Mouse (Mus musculus): ENCODE results near the gene Bcor. TPM values are rescaled to one million over a fixed set of nuclear protein-coding genes. Genes with fewer than 3 reads are reported as not detected.

Gene Bcor
- polyA plus RNA-seq, 1 experiment = 6.4 TPM

DNA sequence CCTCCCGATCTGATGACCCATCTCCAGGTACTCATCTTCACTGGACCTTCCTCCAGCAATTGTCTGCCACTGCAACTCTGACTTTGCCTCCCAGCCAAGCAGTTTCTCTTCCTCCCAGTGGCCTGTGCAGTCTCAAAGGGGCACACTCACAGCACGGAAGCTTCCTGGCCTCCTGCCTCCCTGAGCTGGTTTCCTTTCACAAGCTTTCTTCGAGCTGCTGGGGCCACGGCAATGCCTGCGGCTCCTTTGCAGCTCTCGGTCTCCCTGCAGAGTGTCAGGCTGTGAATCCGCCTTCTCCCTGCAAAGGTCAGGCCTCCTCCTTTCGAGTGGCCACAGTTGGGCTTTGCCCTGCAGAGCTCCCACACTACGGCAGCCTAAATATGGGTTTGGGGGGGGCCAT is 157.0 kb downstream of the Bcor start:
- peak; percentile 7 for DNase-seq
- TF ChIP-seq CTCF (conservative IDR thresholded peaks at IDR 0.05; ENCODE audit: insufficient read depth, insufficient read length, low read depth, low read length) (no peak), POLR2A (IDR thresholded peaks at IDR 0.05; ENCODE audit: low read depth, low read length) (no peak)
- Histone ChIP-seq H3K4me1 (ENCODE audit: control insufficient read depth, insufficient read depth, low read length) (no peaks in the 10 kb centered on the region), H3K27ac (ENCODE audit: insufficient read depth, low read depth, low read length) (no peak overlapping the region), H3K4me3 (ENCODE audit: insufficient read depth, low read depth, low read length) (no peak overlapping the region), H3K36me3 (ENCODE audit: control insufficient read depth, insufficient read depth, low read length) (no peaks in the 10 kb centered on the region), H3K27me3 (replicated peaks; ENCODE audit: control insufficient read depth, insufficient read depth, low read length) (no peaks in the 10 kb centered on the region)
- WGBS = 51% methylated on average over 9 of the region's 9 CpGs

GRCm38 (mm10) chrX:12002596-12002995 is 157.6 kb downstream of the Bcor start:
- no peak overlapping the region for H3K27ac ChIP-seq (ENCODE audit: insufficient read depth, low read depth, low read length)
- no peak overlapping the region for H3K4me3 ChIP-seq (ENCODE audit: insufficient read depth, low read depth, low read length)
- no peaks in the 10 kb centered on the region for H3K4me1 ChIP-seq (ENCODE audit: control insufficient read depth, insufficient read depth, low read length)
- no peaks in the 10 kb centered on the region for H3K27me3 ChIP-seq (replicated peaks; ENCODE audit: control insufficient read depth, insufficient read depth, low read length)
- H3K36me3 ChIP-seq (ENCODE audit: control insufficient read depth, insufficient read depth, low read length) = no peaks in the 10 kb centered on the region
- 84% methylated on average over 6 of the region's 6 CpGs for WGBS
- no peak for DNase-seq
- TF ChIP-seq POLR2A (IDR thresholded peaks at IDR 0.05; ENCODE audit: low read depth, low read length) = no peak
- no peak for TF ChIP-seq CTCF (conservative IDR thresholded peaks at IDR 0.05; ENCODE audit: insufficient read depth, insufficient read length, low read depth, low read length)

DNA sequence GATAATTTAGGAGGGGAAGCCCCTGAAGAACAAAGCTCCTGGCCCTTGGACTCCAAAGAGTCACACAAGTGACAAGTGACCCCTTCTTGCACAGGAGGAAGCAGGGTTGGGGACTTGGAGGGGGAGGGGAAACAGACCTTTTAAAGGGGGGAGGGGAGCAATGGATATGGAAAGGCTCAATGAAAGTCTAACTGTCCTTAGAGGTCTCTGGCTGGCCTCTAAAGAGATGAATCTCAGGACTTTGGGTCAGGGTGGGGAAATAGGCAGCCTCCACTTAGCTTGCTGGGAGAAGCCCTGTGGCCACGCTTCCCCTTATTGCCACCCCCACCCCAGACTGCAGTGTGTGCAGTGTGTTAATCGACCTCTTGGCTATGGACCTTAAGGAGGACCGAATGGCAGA is 158.2 kb downstream of the Bcor start:
- WGBS = 76% methylated on average over 3 of the region's 3 CpGs
- DNase-seq = no peak
- Histone ChIP-seq H3K4me1 (ENCODE audit: control insufficient read depth, insufficient read depth, low read length) (no peaks in the 10 kb centered on the region), H3K27me3 (replicated peaks; ENCODE audit: control insufficient read depth, insufficient read depth, low read length) (no peaks in the 10 kb centered on the region), H3K27ac (ENCODE audit: insufficient read depth, low read depth, low read length) (no peak overlapping the region), H3K36me3 (ENCODE audit: control insufficient read depth, insufficient read depth, low read length) (no peaks in the 10 kb centered on the region), H3K4me3 (ENCODE audit: insufficient read depth, low read depth, low read length) (no peak overlapping the region)
- no peak for TF ChIP-seq CTCF (conservative IDR thresholded peaks at IDR 0.05; ENCODE audit: insufficient read depth, insufficient read length, low read depth, low read length)
- TF ChIP-seq POLR2A (IDR thresholded peaks at IDR 0.05; ENCODE audit: low read depth, low read length) = no peak

GRCm38 (mm10) chrX:12001336-12001735 is 158.8 kb downstream of the Bcor start:
- WGBS = 84% methylated on average over 16 of the region's 16 CpGs
- no peak for DNase-seq
- no peak for TF ChIP-seq CTCF (conservative IDR thresholded peaks at IDR 0.05; ENCODE audit: insufficient read depth, insufficient read length, low read depth, low read length)
- TF ChIP-seq POLR2A (IDR thresholded peaks at IDR 0.05; ENCODE audit: low read depth, low read length) = no peak
- Histone ChIP-seq H3K36me3 (ENCODE audit: control insufficient read depth, insufficient read depth, low read length) (no peaks in the 10 kb centered on the region), H3K4me3 (ENCODE audit: insufficient read depth, low read depth, low read length) (no peak overlapping the region), H3K4me1 (ENCODE audit: control insufficient read depth, insufficient read depth, low read length) (no peaks in the 10 kb centered on the region), H3K27me3 (replicated peaks; ENCODE audit: control insufficient read depth, insufficient read depth, low read length) (no peaks in the 10 kb centered on the region), H3K27ac (ENCODE audit: insufficient read depth, low read depth, low read length) (no peak overlapping the region)

GRCm38 (mm10) chrX:12000620-12001019 is 159.5 kb downstream of the Bcor start:
- Histone ChIP-seq H3K4me3 (ENCODE audit: insufficient read depth, low read depth, low read length) (no peak overlapping the region), H3K27ac (ENCODE audit: insufficient read depth, low read depth, low read length) (no peak overlapping the region), H3K36me3 (ENCODE audit: control insufficient read depth, insufficient read depth, low read length) (no peaks in the 10 kb centered on the region), H3K4me1 (ENCODE audit: control insufficient read depth, insufficient read depth, low read length) (no peaks in the 10 kb centered on the region), H3K27me3 (replicated peaks; ENCODE audit: control insufficient read depth, insufficient read depth, low read length) (no peaks in the 10 kb centered on the region)
- no peak for TF ChIP-seq CTCF (conservative IDR thresholded peaks at IDR 0.05; ENCODE audit: insufficient read depth, insufficient read length, low read depth, low read length)
- TF ChIP-seq POLR2A (IDR thresholded peaks at IDR 0.05; ENCODE audit: low read depth, low read length) = no peak
- DNase-seq = no peak
- WGBS = 76% methylated on average over 13 of the region's 13 CpGs

- Histone ChIP-seq H3K27me3 (replicated peaks; ENCODE audit: control insufficient read depth, insufficient read depth, low read length) (no peaks in the 10 kb centered on the region), H3K27ac (ENCODE audit: insufficient read depth, low read depth, low read length) (no peak overlapping the region), H3K4me1 (ENCODE audit: control insufficient read depth, insufficient read depth, low read length) (no peaks in the 10 kb centered on the region), H3K4me3 (ENCODE audit: insufficient read depth, low read depth, low read length) (no peak overlapping the region), H3K36me3 (ENCODE audit: control insufficient read depth, insufficient read depth, low read length) (no peaks in the 10 kb centered on the region)
- 73% methylated on average over 19 of the region's 19 CpGs for WGBS
- DNase-seq = no peak
- TF ChIP-seq CTCF (conservative IDR thresholded peaks at IDR 0.05; ENCODE audit: insufficient read depth, insufficient read length, low read depth, low read length) = no peak
- TF ChIP-seq POLR2A (IDR thresholded peaks at IDR 0.05; ENCODE audit: low read depth, low read length) = no peak
Observed at GRCm38 (mm10) chrX:11999951-12000350, 160.2 kb downstream of the Bcor start.

- TF ChIP-seq CTCF (conservative IDR thresholded peaks at IDR 0.05; ENCODE audit: insufficient read depth, insufficient read length, low read depth, low read length) (no peak), POLR2A (IDR thresholded peaks at IDR 0.05; ENCODE audit: low read depth, low read length) (no peak)
- H3K4me1 ChIP-seq (ENCODE audit: control insufficient read depth, insufficient read depth, low read length) = no peaks in the 10 kb centered on the region
- no peak overlapping the region for H3K27ac ChIP-seq (ENCODE audit: insufficient read depth, low read depth, low read length)
- no peaks in the 10 kb centered on the region for H3K36me3 ChIP-seq (ENCODE audit: control insufficient read depth, insufficient read depth, low read length)
- peak; percentile 73 for DNase-seq
- H3K27me3 ChIP-seq (replicated peaks; ENCODE audit: control insufficient read depth, insufficient read depth, low read length) = no peaks in the 10 kb centered on the region
- WGBS = under 1% methylated on average over 19 of the region's 41 CpGs
- H3K4me3 ChIP-seq (ENCODE audit: insufficient read depth, low read depth, low read length) = peak overlapping the region; percentile 15; the same call in 1 of the 2 replicates
Observed at GRCm38 (mm10) chrX:11998934-11999336, 161.2 kb downstream of the Bcor start.

DNA sequence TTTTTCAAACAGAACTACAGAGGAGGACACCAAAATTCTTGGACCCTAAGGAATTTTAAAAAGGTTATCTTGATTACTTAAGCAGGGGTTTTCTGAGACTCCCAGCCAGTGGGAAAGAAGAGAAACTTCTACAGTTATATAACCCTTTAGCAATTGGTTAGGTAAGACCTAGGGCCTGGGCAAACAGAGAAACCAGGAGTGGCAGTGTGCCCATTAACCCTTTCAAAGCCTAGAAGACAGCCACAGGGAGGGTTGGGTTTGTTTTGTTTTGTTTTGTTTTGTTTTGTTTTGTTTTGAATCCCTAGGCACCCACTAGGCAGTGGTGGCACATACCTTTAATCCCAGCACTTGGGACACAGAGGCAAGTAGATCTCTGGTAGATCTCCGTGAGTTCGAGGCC is 163.3 kb downstream of the Bcor start:
- Histone ChIP-seq H3K36me3 (ENCODE audit: control insufficient read depth, insufficient read depth, low read length) (no peaks in the 10 kb centered on the region), H3K27ac (ENCODE audit: insufficient read depth, low read depth, low read length) (no peak overlapping the region), H3K27me3 (replicated peaks; ENCODE audit: control insufficient read depth, insufficient read depth, low read length) (no peaks in the 10 kb centered on the region), H3K4me1 (ENCODE audit: control insufficient read depth, insufficient read depth, low read length) (no peaks in the 10 kb centered on the region), H3K4me3 (ENCODE audit: insufficient read depth, low read depth, low read length) (no peak overlapping the region)
- DNase-seq = no peak
- TF ChIP-seq CTCF (conservative IDR thresholded peaks at IDR 0.05; ENCODE audit: insufficient read depth, insufficient read length, low read depth, low read length) = no peak
- TF ChIP-seq POLR2A (IDR thresholded peaks at IDR 0.05; ENCODE audit: low read depth, low read length) = no peak
- 100% methylated on average over 2 of the region's 2 CpGs for WGBS
